Mouse (Mus musculus): Measurements from ENCODE around the gene Clmn.

DNA sequence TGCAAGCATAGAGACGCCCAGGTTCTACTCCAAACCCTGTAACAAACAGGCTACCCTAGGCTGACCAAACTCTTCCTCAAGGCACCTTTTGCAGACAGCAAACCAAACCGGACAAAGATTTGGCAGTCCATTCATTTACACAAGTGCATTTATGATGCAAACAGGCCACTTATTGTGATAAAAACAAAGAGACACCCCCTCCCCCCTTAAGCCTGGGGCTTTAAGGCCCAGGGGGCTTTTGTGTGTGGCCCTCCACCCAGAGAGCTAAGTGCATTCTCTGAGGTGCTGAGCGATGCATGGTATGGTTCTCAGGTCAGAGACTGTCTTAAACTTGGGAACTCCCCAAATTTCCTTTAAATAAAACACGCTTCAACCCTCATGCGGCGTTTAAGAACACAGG is 101.0 kb downstream of the Clmn start:
- TF ChIP-seq POLR2A (IDR thresholded peaks at IDR 0.05; ENCODE audit: insufficient read depth, low read depth, low read length) (no peak), CTCF (IDR thresholded peaks at IDR 0.05; ENCODE audit: insufficient read depth, low read depth, low read length) (no peak)

Measured in olfactory bulb, adult 2 months (tissue).